Mouse (Mus musculus): ENCODE measurements around the gene Ptprt.
"Not testable (repeated sequence)": the region's sequence is repeated elsewhere in the genome, so short reads cannot be mapped to it uniquely, and the experiment has no call there.

The Ptprt gene

GRCm38 (mm10) chr2:161511880-161512570, 1148.9 kb downstream of the Ptprt start:
- DNase-seq: not testable (repeated sequence)

DNA sequence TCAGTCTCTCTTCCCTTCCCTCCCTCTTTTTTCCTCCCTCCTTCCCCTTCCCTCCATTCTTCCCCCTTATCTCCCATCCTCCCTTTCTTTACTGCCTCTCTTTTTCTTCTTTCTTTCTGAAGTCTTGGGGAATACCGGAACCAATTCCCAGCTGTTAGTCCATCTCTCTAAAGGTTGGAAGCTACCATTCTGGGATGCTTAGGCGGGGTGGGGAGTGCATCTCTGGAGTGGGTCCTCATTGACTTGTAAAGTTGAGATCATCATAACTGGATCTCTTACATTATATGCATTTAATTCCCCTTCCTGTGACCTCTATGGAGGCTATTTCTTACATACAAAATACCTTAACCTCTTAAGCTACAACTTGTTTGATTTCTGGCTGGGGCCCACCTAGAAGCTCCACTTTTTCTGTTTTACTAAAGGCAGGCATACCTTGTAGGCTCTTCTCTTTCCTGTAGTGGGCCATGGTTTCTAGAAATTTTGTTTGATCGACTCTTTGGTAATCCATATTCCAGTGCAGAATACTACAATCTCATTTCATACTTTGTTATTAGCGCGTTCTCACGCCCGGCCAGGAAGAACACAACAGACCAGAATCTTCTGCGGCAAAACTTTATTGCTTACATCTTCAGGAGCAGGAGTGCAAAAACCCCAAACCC, 1149.7 kb downstream of the Ptprt start:
- DNase-seq: no peak

DNA sequence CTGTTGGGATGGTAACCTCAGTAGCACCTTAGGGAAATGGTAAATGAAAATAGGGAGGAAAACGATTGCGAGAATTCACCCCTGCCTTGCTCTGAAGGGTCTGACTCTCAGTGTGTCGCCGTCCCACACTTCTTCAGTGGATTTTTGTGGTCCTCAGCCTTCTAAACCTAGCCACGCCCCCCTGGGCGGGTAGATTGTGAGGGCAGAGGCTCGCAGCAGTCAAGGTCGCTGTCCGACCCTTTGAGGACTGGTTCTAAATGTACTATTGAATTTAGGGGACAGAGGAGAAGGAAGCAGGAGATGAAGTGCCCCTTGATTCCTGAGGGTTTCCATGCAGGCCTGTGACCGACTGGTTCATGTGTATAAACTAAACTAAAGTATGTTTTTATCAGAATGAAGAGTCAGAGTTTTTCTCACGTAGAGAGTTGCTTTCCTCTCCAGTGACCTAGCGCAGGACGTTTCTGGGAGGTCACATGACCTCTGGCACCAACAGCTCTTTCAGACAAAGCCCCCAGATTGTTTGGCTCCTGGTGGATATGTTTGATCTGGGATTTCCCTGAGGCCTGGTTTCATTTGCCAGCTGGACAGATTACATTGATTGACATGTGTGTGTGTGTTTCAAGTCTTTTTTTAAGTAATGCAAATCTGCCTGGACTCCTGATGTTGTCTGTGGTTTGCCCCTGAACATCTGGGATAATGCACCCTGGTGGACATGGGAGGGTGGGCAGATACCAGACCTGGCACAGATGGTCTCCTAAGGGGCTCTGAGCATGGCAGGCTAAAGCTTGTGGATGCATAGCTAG, 1161.6 kb downstream of the Ptprt start:
- no peak for DNase-seq

- DNase-seq: no peak
Observed at GRCm38 (mm10) chr2:161498449-161499096, 1162.4 kb downstream of the Ptprt start.

GRCm38 (mm10) chr2:161481741-161482140, 1179.2 kb downstream of the Ptprt start:
- no peak for DNase-seq

DNA sequence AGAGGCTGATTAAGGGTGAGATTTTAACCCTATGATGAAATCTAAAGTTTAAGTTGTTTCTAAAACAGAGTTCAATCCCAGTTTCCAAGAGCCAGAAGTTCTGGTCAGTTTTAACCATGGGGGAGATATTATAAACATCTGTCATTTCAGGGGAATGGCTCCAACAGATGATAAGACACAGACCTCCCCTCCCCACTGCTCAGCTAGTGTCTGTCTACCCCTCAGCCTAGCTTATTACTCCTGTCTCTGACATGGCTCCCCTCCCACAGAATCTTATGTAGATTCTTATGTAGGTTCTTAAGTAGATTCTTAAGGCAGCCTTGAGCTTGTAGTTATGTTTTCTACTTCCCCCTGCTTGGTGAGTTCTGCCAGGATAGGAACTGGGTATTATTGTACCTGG, 1180.5 kb downstream of the Ptprt start:
- DNase-seq: no peak

Data from thymus, postnatal 36 days (tissue).